Mouse (Mus musculus) testis, adult 2 months (tissue): ENCODE measurements around the gene Wasl. TPM values are rescaled to one million over a fixed set of nuclear protein-coding genes. Genes with fewer than 3 reads are reported as not detected.

ENCODE experiments used
- H3K27ac ChIP-seq: fragments of 200-500 bp; 2 replicates; pipeline ENCODE4 v1.5.1; 2012; ENCODE audit warnings: low read depth, low read length; ENCODE audit not compliant: control insufficient read depth, insufficient read depth
- H3K27me3 ChIP-seq: fragments of 200-500 bp; 2 replicates; pipeline ENCODE4 v1.6.1; 2012; ENCODE audit warnings: mild to moderate bottlenecking, low read length, moderate library complexity; ENCODE audit not compliant: control insufficient read depth, insufficient read depth
- H3K36me3 ChIP-seq: fragments of 200-500 bp; 2 replicates; pipeline ENCODE4 v1.6.1; 2012; ENCODE audit warnings: mild to moderate bottlenecking, low read length; ENCODE audit not compliant: control insufficient read depth, insufficient read depth
- H3K4me1 ChIP-seq: fragments of 200-500 bp; 2 replicates; pipeline ENCODE4 v1.6.1; 2012; ENCODE audit warnings: low read length; ENCODE audit not compliant: control insufficient read depth, insufficient read depth
- H3K4me3 ChIP-seq: fragments of 200-500 bp; 2 replicates; pipeline ENCODE4 v1.5.1; 2012; ENCODE audit warnings: low read depth, mild to moderate bottlenecking, low read length, moderate library complexity, mixed read lengths; ENCODE audit not compliant: control insufficient read depth
- CTCF ChIP-seq: fragments of 200-500 bp; IDR thresholded peaks from 2 replicates; pipeline ENCODE4 v1.5.1; 2012; ENCODE audit warnings: low read depth, mild to moderate bottlenecking, inconsistent platforms, low read length, moderate library complexity; ENCODE audit not compliant: control insufficient read depth, insufficient read depth, insufficient replicate concordance
- POLR2A ChIP-seq: fragments of 200-500 bp; IDR thresholded peaks from 2 replicates; pipeline ENCODE4 v1.6.1; 2012; ENCODE audit warnings: low read depth, mild to moderate bottlenecking, inconsistent platforms, low read length, moderate library complexity; ENCODE audit not compliant: control insufficient read depth
- polyA plus RNA-seq: library from polyadenylated mRNA; depleted of rRNA; stranded (reverse); fragments of >200 nt; gene quantifications from 2 replicates; pipeline ENCODE4 v1.2.3, GENCODE M21; 2012; rRNA removed

Gene Wasl
- polyA plus RNA-seq, 1 experiment: 8.1 TPM

DNA sequence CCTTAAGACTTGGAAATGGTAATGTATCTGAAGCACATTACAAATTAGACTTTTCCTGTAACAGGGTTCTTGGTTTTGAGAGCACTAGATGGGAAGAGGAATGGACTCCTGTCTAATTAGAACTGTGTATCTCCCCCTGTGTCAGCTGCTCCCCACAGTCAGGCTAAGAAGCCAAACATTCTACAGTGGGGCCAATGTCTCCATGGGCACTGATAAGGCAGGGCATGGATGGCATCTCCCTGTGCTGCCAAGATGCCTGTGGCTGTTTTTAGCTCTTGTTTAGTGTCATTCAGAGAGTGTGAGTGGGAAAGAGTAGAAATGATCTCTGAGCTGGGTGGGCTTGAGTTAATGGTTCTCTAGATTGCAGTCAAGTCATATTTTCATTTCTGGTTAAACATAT, 91.5 kb downstream of the Wasl start:
- Histone ChIP-seq H3K27me3 (no peaks in the 10 kb centered on the region), H3K27ac (no peak overlapping the region), H3K4me1 (peaks cover 2% of the 10 kb centered on the region; the same call in 1 of the 2 replicates), H3K36me3 (no peaks in the 10 kb centered on the region), H3K4me3 (no peak overlapping the region)
- TF ChIP-seq POLR2A (no peak), CTCF (no peak)

DNA sequence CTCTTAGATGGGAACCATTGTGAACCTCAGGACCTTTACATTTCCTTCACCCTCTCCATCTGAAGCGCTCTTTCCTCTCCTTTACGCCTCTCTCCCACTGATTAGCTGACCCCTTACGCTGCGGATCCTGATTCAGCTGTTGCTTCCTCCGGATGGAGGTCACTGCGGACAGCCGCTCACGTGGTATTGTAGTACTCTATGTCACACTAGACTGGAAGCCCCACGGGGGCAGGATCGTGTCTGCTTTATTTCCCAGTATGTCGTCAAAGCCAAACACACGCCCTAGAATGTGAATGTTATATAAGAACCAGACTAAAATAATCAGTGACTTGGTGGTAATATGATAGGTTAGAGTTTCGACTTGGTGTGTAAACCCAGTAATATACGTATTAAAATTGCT, 92.4 kb downstream of the Wasl start:
- peaks cover 2% of the 10 kb centered on the region; the same call in 1 of the 2 replicates for H3K4me1 ChIP-seq
- H3K36me3 ChIP-seq: no peaks in the 10 kb centered on the region
- H3K4me3 ChIP-seq: no peak overlapping the region
- TF ChIP-seq CTCF (no peak), POLR2A (no peak)
- no peaks in the 10 kb centered on the region for H3K27me3 ChIP-seq
- no peak overlapping the region for H3K27ac ChIP-seq

DNA sequence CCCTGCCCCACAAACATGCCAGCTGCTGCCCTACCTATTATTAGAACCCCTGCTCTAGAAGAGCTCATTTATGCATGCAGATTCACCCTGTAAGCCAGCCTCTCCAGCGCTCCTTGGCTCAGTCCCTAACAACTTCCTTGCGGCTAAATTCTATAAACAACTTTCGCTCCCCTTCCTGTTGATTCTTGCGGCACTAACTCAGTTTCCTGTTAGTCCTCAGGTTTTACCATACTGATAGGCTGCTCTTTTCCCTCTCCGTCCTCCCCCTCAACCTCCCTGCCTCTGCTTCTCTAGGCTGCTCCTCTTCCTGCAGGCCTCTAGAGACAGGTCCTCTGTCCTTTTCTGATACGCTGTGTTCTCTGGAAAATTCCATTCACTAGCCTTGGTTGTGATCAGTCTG, 93.7 kb downstream of the Wasl start:
- Histone ChIP-seq H3K4me1 (peaks cover 2% of the 10 kb centered on the region; the same call in 1 of the 2 replicates), H3K36me3 (no peaks in the 10 kb centered on the region), H3K27me3 (no peaks in the 10 kb centered on the region), H3K4me3 (no peak overlapping the region), H3K27ac (no peak overlapping the region)
- no peak for TF ChIP-seq CTCF
- TF ChIP-seq POLR2A: no peak

DNA sequence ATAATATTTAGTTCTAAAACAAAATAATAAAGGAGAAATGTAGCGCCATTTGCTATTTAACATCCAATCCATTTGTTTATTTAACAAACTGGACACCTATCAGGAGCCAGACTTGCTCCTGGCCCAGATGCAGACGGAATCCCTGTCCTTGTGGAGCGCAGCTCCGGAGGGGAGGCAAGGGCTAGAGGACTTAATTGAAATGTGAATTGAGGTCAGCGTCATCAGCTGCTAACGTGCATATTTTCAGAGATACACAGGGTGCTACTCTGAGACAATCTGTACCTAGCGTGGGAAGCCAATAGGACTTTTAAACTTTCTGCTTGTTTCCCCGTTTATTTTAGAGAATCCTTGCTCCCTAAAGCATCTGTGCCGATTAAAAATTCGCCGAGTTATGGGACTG, 94.5 kb downstream of the Wasl start:
- Histone ChIP-seq H3K4me1 (peaks cover 2% of the 10 kb centered on the region; the same call in 1 of the 2 replicates), H3K27ac (no peak overlapping the region), H3K27me3 (no peaks in the 10 kb centered on the region), H3K4me3 (no peak overlapping the region), H3K36me3 (no peaks in the 10 kb centered on the region)
- TF ChIP-seq CTCF (no peak), POLR2A (no peak)

- Histone ChIP-seq H3K4me3 (no peak overlapping the region), H3K27me3 (no peaks in the 10 kb centered on the region), H3K36me3 (no peaks in the 10 kb centered on the region), H3K27ac (no peak overlapping the region), H3K4me1 (peaks cover 2% of the 10 kb centered on the region; the same call in 1 of the 2 replicates)
- no peak for TF ChIP-seq CTCF
- no peak for TF ChIP-seq POLR2A
Observed at GRCm38 (mm10) chr6:24569711-24570110, 95.1 kb downstream of the Wasl start.

DNA sequence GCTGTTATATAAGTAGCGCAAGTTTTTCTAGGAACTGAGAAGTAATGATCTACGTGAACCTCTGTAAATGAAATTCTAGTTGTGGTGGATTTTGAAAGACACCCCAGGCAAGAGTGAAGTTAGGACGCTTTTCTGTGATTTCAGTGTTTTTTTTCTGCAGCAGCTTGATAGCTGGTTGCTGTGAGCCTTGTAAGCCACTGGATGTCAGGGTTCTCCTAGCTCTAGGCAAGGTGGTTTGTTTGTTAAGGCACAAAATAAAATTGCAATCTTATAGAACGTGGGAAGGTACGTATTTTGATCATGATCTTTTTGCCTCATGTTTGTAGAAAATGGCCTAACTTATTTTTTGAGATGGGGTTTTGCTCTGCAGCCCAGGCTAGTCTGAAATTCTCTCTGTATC, 95.8 kb downstream of the Wasl start:
- TF ChIP-seq CTCF (no peak), POLR2A (no peak)
- H3K4me1 ChIP-seq: peaks cover 2% of the 10 kb centered on the region; the same call in 1 of the 2 replicates

GRCm38 (mm10) chr6:24564886-24565285, 99.9 kb downstream of the Wasl start:
- no peaks in the 10 kb centered on the region for H3K36me3 ChIP-seq
- TF ChIP-seq POLR2A (no peak), CTCF (no peak)
- H3K4me3 ChIP-seq: no peak overlapping the region
- no peaks in the 10 kb centered on the region for H3K4me1 ChIP-seq
- no peak overlapping the region for H3K27ac ChIP-seq
- no peaks in the 10 kb centered on the region for H3K27me3 ChIP-seq

More for the DNA sequence above, 95.8 kb downstream of the Wasl start:
- Histone ChIP-seq H3K36me3 (no peaks in the 10 kb centered on the region), H3K4me3 (no peak overlapping the region), H3K27me3 (no peaks in the 10 kb centered on the region), H3K27ac (no peak overlapping the region)

DNA sequence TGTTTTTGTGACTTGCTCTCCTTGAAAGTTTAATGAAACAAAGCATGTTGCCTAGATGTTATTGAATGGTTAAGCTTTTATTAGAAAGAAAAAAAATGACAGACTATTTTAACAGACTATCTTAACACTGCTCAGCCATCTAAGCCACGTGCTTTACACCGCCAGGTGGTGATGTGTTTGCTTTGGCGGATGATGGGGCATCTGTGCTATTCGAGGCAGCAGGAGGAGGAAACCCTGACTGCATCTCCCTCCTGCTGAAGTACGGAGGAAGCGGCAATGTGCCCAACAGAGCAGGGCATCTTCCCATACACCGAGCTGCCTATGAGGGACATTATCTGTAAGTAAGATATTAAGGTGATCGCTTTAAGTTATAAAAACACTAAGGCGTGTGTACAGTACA, 100.7 kb downstream of the Wasl start:
- no peaks in the 10 kb centered on the region for H3K36me3 ChIP-seq
- no peak overlapping the region for H3K27ac ChIP-seq
- H3K4me1 ChIP-seq: no peaks in the 10 kb centered on the region
- TF ChIP-seq CTCF (no peak), POLR2A (no peak)
- H3K4me3 ChIP-seq: no peak overlapping the region
- H3K27me3 ChIP-seq: no peaks in the 10 kb centered on the region

Other genes with a start within 250 kb of the Wasl start
- 26.5 and 29.2 TPM in 2 replicates for gene Iqub, start 149.9 kb downstream of the Wasl start, polyA plus RNA-seq
- 21.9 and 25.4 TPM in 2 replicates for gene Ndufa5, start 137.0 kb downstream of the Wasl start, polyA plus RNA-seq
- gene Asb15, start 136.9 kb downstream of the Wasl start, polyA plus RNA-seq: 19.3 and 24.3 TPM in 2 replicates
- not detected in 2 replicates for gene Lmod2, start 67.2 kb downstream of the Wasl start, polyA plus RNA-seq
- 11.6 and 16.0 TPM in 2 replicates for gene Hyal6, start 68.2 kb upstream of the Wasl start, polyA plus RNA-seq
- gene Hyal4, start 83.3 kb upstream of the Wasl start, polyA plus RNA-seq: 0.18 and 0.19 TPM in 2 replicates
- 18.8 and 29.7 TPM in 2 replicates for gene Spam1, start 126.2 kb upstream of the Wasl start, polyA plus RNA-seq
- gene Hyal5, start 193.0 kb upstream of the Wasl start, polyA plus RNA-seq: 78.2 and 107 TPM in 2 replicates